Comparison of ENCODE assay signal across 19 mouse cellular contexts in the genomic region with DNA sequence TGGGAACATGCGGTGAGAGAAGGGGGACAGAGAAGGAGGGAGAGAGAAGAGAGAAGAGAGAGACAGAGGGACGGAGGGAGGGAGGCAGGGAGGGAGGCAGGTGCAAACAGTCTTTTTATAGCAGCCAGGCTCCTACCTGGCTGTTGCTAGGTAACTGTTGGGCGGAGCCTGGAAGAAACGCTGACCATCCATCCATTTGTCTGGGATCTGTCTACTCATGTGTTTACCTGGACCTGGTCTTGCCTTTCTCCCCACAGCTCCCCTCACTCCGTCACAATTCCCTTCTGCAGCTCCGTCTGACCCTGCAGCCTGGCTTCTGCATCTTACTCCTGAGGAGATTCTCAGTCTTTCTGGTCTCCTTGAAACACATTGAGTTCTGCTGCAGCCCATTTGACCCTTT.
DNase-seq lines count a peak whose midpoint lies in the region; TF ChIP-seq lines count a peak whose summit lies in the region.
"Had no signal": no experiment of that assay in that cellular context is flagged by ENCODE, and none has a peak within 500 bp of the region (broad histone marks: within the 10 kb centered on the region; RNA-seq: fewer than 3 reads in every experiment).

No protein-coding gene starts in this region.

- H3K4me1 ChIP-seq in lung, adult 2 months (ENCODE audit: control insufficient read depth, insufficient read depth, low read length) = no peaks in the 10 kb centered on the region
- H3K4me1 ChIP-seq in heart, embryonic 10.5 days = peaks cover 3% of the 10 kb centered on the region; the same call in 1 of the 2 replicates
- no peaks in the 10 kb centered on the region for H3K4me1 ChIP-seq in kidney, adult 2 months (ENCODE audit: control insufficient read depth, insufficient read depth, low read length)
- H3K4me1 ChIP-seq: limb, embryonic 12.5 days; megakaryocyte, embryonic 14.5 days had no signal

- H3K27ac ChIP-seq in heart, embryonic 10.5 days = no peak overlapping the region
- no peak overlapping the region for H3K27ac ChIP-seq in kidney, adult 2 months (ENCODE audit: insufficient read depth, low read depth, low read length)
- H3K27ac ChIP-seq: embryonic facial prominence, embryonic 15.5 days; limb, embryonic 12.5 days; stomach, embryonic 15.5 days had no signal

- 39% methylated on average over 6 of the region's 6 CpGs for WGBS in lung, adult 2 months
- 44% methylated on average over 6 of the region's 6 CpGs for WGBS in heart, embryonic 10.5 days
- 57% methylated on average over 6 of the region's 6 CpGs for WGBS in kidney, adult 2 months

- TF ChIP-seq CTCF in lung, adult 2 months (IDR thresholded peaks at IDR 0.05; ENCODE audit: insufficient read depth, low read length) = no peak
- TF ChIP-seq CTCF in kidney, adult 2 months (conservative IDR thresholded peaks at IDR 0.05; ENCODE audit: insufficient read depth, insufficient read length, low read depth, low read length) = no peak

- H3K36me3 ChIP-seq in heart, embryonic 10.5 days = no peaks in the 10 kb centered on the region
- no peaks in the 10 kb centered on the region for H3K36me3 ChIP-seq in kidney, adult 2 months (ENCODE audit: control insufficient read depth, insufficient read depth, low read length)
- H3K36me3 ChIP-seq: embryonic facial prominence, embryonic 15.5 days; limb, embryonic 12.5 days; stomach, embryonic 15.5 days had no signal

- no peaks in the 10 kb centered on the region for H3K9me3 ChIP-seq in heart, embryonic 10.5 days
- H3K9me3 ChIP-seq: embryonic facial prominence, embryonic 15.5 days; limb, embryonic 12.5 days; stomach, embryonic 15.5 days had no signal

- peaks cover 7% of the 10 kb centered on the region; the same call in 1 of the 2 replicates for H3K27me3 ChIP-seq in heart, embryonic 10.5 days (ENCODE audit: insufficient read depth, poor library complexity, severe bottlenecking)
- no peaks in the 10 kb centered on the region for H3K27me3 ChIP-seq in kidney, adult 2 months (replicated peaks; ENCODE audit: control insufficient read depth, insufficient read depth, low read length)
- H3K27me3 ChIP-seq: embryonic facial prominence, embryonic 15.5 days; limb, embryonic 12.5 days; megakaryocyte, embryonic 14.5 days; stomach, embryonic 15.5 days had no signal

- no peak overlapping the region for H3K4me3 ChIP-seq in lung, adult 2 months (replicated peaks; ENCODE audit: extremely low read depth, low read depth, low read length)
- no peak overlapping the region for H3K4me3 ChIP-seq in heart, embryonic 10.5 days
- no peak overlapping the region for H3K4me3 ChIP-seq in kidney, adult 2 months (ENCODE audit: insufficient read depth, low read depth, low read length)
- H3K4me3 ChIP-seq: embryonic facial prominence, embryonic 15.5 days; limb, embryonic 12.5 days; megakaryocyte, embryonic 14.5 days; stomach, embryonic 15.5 days had no signal

- peak; percentile 8 for DNase-seq in lung, postnatal 36 days
- DNase-seq in lung, adult 2 months = no peak
- peak; percentile 68 for DNase-seq in cerebellum, adult 11-12 months
- peak; percentile 46 for DNase-seq in cerebellum, adult 8-10 months
- DNase-seq in cerebellum, postnatal 36 days = peak; percentile 43 to 53
- no peak for DNase-seq in heart, embryonic 10.5 days (ENCODE audit: low spot score)
- DNase-seq in kidney, adult 2 months = no peak
- DNase-seq: adrenal gland, postnatal 10 days; gastrocnemius, postnatal 10 days; kidney, adult 18-20 months; kidney, postnatal 10 days; liver, postnatal 0 days; lung, postnatal 14 days; thymus, adult 18-20 months; thymus, postnatal 4 days had no signal

- TF ChIP-seq POLR2A in lung, adult 2 months (IDR thresholded peaks at IDR 0.05; ENCODE audit: borderline replicate concordance, extremely low read depth, low read depth, low read length) = no peak
- no peak for TF ChIP-seq POLR2A in kidney, adult 2 months (IDR thresholded peaks at IDR 0.05; ENCODE audit: low read depth, low read length)

Comparison
In these comparisons a context has a peak if more than half of its experiments do, and no peak if none do; other contexts are left out.
1. DNase-seq: peak in lung, postnatal 36 days (single experiment), cerebellum, adult 11-12 months (single experiment), cerebellum, adult 8-10 months (single experiment) and cerebellum, postnatal 36 days (2 of 2); none in lung, adult 2 months (single experiment), heart, embryonic 10.5 days (single experiment) and kidney, adult 2 months (single experiment).